Mouse (Mus musculus): ENCODE data around the gene Pdss2.

- no peak for TF ChIP-seq POLR2A (IDR thresholded peaks at IDR 0.05; ENCODE audit: insufficient read depth, low read length)
- 0 out of 2 replicates have a peak, but pooled peaks have one; percentile 38 for TF ChIP-seq EP300 (IDR thresholded peaks at IDR 0.05; ENCODE audit: insufficient read depth, low read depth, low read length)
These were observed 241.9 kb downstream of the Pdss2 start for GRCm38 (mm10) chr10:43463227-43463626.
